Mouse (Mus musculus) thymus, postnatal 25 days (tissue): ENCODE results near the gene Paf1.

ENCODE experiments used
- DNase-seq: peaks from one replicate; pipeline ENCODE4 v3.0.0; 2022

The Paf1 gene

DNA sequence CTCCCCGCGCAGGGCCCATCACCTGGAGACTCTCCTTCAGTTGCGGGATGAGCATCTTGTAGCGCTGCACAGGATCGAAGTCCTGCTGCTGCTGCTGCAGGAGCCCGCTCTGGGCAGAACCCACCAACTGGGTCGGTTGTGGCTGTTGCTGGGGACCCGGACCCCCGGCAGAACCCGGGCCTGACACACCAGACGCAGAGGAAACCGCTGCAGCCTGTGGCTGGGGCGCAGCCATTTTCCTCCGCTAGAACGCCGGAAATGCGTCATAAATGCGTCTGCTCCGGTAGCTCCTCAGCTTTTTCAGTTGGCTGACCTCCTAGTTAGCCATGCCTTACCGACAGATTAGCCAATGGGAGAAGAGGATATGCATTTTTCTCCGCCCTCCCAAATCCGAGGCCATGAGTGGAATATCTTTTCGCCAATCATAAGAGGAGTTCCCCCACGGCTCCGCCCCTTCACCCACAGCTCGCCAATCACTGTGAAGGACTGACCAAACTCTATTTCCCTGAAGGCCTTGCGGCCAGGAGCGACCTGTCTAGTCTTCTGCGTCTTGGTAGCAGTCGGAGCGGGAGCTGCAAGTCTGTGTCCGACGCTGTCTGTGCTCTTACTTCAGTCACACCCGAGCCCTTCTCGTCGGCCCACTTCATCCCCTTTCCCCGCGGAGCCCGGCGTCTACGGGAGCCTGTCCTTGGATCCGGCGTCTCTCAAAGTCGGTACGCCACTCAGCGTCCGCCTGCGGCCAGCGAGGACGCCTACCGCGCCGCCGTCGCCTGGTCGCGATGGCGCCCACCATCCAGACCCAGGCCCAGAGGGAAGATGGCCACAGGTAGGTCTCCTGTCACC, at the start of gene Paf1, which contains the start of gene Med29:
TSS of gene Paf1 (plus strand) at position 523 of the 843 bp plus-strand sequence.
TSS of gene Med29 (minus strand) at position 280 of the 843 bp plus-strand sequence.
- DNase-seq, result peak; percentile 93

DNA sequence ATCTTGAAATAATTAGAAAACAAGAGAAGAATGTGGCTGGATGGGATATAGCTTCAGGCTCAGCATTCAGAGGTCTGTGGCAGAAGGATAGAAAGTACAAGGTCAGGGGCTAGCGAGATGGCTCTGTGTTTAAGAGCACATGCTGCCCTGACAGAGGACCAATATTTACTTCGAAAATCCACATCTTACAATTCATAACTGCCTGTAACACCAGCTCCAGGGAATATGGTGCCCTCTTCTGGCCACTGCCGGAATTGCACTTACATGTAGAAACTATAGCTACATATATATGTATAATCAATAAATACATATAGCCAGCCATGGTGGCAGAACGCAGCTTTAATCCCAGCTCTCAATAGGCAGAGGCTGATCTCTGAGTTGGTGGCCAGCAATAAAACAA, 48.1 kb upstream of the Paf1 start:
- DNase-seq, result peak; percentile 66

DNA sequence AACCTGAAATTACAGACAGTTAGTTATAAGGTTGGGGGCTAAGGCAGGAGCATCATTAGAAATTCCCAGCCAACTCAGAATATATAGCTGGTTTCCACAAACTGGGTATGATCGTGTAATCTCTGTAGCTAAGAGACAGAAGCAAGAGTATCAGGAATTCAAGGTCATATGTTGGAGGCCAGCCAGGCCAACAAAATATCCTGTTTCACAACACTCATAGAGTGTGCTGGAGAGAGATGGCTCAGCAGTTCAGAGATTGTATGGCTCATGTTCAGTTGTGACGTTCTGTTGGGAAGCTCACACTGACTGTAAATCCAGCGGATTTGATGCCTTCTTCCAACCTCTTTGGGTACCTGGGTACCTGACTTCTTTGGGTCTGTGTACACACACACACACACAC, 45.0 kb upstream of the Paf1 start:
- DNase-seq, result no peak

DNA sequence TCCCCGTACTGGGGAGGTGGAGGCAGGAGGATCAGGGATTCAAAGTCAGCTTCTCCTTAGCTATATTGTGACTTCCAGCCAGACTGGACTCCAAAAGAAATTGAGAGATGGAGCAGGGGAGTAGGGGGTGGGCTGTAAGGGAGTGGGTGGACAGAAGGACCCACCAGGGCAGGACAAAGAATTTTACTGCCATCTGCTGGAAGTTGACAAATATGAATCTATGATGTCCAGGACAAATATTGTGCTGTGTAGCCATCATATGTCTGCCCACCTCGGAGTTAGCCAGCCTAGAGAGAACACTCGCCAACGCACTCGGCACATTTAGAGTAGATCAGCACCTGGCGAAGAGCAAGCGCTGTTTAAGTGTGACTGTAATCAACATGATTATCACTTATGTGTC, 44.1 kb upstream of the Paf1 start:
- DNase-seq, result no peak

DNA sequence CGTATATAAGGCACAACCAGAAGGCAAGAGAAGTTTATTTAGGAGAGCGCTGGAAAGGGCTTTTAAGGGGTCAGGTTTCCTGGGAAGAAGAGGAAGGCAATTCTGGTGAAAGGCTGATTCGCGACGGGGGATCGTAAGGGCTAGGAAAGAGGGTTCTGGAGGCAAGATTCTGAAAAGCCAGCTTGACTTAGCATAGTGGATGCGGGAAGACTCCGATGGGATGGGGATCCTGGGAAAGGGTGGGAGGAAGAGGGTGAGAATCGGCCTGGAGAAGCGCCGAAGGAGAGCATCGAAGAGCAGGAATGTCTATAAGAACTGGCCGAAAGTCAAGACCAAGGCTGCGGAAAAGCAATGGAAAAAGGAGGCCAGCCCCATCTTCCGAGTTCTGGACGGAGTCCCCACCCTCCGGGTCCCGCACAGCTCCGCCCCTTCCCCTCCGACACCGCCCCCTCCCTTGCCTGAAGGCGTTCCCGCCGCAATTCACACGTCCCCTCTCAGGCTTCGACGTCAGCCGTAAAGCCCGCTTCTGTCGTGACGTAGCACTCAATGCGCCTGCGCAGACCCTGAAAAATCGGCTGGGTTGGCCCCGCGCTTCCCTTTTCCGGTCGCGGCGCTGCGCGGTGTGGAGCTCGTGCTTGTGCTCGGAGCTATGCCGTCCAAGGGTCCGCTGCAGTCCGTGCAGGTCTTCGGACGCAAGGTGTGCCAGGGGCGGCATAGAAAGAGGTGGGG, 42.4 kb upstream of the Paf1 start, which contains the start of gene Rps16:
TSS of gene Rps16 (plus strand) at position 498 of the 729 bp plus-strand sequence.
- peak; percentile 99 for DNase-seq

DNA sequence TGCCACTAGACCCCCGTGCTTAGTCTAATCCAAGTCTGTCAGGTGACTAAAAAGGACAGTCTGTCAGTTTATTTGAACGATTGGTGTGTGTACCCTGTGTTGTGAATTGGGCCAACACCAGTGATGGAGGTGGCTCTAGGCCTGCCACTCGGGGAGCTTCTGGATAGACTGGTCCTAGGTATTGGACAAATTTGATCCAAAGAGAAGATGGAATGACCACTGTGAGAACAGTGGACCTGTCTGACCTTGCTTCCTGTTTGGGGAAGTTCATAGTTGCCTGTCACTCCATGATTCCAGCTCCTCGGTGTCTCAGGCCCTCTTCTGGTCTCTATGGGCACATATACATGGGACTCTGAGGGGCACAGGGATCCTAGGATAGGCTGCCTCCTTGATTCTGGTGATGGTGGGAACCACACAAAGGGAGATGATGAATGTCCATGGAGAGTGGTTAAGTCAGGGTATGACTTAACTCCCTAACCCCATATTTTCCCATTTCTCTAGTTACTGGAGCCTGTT, 41.0 kb upstream of the Paf1 start:
- DNase-seq, result no peak

DNA sequence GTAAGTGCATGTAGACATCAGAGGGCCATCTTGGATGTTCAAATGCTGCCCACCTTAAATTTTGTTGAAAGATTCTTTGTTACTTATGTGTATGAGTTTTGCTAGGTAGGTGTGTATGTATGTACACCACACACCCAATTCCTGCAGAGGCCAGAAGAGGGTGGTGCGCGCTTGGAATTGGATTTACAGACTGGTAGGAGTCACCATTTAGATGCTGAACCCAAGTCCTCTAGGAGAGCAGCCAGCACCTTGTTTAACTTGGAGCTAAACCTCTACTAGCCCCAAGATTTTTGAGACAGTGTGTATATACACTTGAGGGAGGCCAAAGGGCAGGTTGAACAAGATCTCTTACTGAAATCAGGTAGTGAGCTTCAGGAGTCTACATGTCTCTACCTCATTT, 39.5 kb upstream of the Paf1 start:
- DNase-seq, result peak; percentile 33

DNA sequence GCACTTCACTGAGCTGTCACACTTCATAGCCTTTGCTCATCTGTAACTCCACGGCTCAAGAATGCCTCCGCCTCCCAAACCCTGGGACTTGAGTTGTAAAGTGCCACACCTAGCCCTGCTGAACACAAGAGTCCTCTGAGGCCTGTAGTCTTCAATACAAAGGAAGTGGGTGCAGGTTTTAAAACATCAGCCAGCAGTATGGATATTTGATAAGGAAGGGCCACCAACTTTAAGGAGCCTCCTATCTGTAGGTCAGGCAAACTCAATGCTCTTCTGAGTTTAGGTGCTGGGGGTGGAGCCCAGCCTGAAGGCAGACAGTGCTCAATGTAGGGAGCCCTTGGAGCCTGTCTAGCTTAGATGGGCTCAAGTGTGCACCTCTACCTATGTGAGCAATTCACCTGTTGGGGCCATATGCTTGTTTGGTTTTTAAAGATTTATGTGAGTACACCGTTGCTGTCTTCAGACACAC, 38.6 kb upstream of the Paf1 start:
- DNase-seq, result no peak

DNA sequence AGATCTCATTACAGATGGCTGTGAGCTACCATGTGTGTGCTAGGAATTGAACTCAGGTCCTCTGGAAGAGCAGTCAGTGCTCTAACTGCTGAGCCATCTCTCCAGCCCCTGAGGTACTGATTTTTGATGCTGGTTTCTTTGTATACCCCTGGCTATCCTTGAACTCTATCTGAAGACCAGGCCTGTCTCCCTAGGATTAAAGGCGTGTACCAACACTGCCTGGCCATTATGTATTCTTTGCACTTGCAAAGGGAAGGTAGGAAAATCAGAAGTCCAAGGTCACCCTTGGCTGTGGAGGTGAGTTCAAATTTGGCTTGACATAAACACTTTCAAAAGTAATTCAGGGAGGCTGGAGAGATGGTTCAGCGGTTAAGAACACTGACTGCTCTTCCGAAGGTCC, 38.2 kb upstream of the Paf1 start:
- no peak for DNase-seq

DNA sequence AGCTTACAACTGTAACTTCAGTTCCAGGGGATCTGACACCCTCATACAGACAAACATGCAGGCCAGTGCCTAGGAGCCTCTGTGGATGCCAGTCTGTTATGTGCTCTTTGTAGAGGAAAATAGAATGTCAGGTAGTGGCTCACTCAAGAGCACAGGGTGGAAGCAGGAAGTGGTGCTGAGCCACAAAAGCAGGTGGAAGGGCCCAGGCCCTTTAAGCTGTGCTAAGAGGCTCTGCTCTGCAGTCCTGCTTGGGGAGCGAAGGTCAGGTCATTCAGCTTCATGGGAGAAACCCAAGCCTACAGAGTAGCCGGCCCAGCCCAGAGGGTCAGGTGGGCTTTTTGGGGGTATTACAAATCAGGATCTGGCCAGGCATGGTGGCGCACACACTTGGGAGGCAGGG, 37.5 kb upstream of the Paf1 start:
- peak; percentile 68 for DNase-seq

DNA sequence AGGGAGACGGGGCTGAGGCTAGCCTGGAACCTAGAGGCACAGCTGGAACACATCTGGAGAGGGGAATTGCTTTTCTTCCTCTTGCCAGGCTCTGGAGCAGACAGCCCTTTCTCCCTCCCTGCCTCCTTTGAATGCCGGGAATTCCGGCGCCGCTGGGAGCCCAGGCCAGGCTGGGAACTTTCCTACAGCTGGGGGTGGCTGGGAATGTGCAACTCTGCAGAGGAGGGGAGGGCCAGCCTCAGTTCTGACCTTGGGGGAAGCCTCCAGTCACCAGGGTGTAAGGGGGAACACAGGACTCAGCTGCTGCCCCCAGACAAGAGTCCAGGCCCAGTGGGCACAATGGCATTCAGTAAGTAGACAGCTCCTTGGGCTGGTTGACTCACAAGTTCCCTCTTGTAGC, 35.8 kb upstream of the Paf1 start:
- DNase-seq, result no peak

DNA sequence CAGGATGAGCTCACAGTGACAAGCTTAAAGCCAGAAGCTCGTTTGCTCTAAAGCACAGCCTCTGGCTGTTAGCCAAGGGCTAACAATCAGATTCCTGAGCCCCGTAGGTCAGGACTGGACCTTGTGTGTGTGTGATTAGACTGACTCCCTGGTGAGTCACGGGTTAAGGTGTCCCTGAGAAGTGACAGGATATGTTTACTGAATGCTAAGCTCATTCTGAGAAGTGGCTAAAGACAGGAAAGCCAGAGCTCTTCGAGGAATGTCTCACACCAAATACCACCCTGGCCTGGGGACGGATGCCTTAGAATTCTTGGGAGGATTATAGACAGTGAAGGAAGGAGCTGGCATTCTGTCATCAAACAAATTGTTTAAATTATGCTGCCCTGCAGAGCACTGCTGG, 34.8 kb upstream of the Paf1 start:
- DNase-seq, result no peak

DNA sequence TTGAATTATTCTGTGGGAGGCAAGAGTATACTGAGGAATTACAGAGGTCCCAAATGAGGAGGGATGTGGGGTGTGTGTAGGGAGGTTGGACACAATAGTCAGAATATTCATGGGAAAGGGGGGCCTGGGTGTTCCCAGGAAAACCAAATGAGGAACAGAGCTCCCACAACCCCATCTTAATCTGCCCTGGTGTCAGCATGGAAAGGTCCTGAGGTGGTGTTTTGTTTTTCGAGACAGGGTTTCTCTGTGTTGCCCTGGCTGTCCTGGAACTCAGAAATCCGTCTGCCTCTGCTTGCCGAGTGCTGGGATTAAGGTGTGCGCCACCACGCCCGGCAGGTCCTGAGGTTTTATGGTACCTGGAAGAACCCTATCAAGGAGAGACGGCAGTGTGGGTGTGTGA, 34.3 kb upstream of the Paf1 start:
- DNase-seq, result no peak

DNA sequence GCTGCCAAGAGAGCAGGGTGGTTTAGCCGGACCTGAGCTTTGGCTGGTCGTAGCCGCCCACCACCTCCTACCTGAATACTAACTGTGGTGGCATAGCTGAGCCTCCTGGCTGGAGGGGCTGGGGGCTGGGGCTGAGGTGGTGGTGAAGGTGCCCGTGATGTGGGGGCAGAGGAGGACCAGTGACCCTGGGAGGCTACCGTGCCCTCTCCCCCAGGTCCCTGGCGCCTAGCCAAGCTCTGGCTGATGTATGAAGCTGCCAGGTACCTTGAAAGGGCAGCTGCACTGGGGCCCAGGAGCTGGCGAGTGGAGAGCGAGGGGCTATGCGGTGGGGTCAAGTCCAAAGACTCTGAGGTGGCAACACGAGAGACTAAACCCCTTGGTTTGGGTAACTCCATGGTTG, 32.9 kb upstream of the Paf1 start:
- no peak for DNase-seq

DNA sequence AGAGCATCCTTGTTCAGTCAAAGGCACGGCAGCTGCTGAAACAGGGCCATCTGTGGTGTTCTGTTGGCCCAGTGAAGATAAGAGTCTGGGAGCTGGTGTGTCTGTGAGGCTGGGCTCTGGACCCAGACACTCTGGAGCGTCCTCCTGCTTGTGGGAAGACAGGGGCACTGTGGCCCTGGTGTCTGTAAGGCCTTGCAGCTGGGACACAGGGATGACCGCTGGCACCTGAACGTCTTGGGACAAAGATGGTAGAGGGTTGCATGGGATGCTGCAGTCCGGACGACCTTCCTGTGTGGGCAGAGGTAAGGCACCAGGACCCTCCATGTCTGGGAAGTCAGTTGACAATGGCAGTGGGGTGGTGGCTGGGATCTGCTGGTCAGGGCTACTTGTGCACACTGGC, 32.5 kb upstream of the Paf1 start:
- no peak for DNase-seq

DNA sequence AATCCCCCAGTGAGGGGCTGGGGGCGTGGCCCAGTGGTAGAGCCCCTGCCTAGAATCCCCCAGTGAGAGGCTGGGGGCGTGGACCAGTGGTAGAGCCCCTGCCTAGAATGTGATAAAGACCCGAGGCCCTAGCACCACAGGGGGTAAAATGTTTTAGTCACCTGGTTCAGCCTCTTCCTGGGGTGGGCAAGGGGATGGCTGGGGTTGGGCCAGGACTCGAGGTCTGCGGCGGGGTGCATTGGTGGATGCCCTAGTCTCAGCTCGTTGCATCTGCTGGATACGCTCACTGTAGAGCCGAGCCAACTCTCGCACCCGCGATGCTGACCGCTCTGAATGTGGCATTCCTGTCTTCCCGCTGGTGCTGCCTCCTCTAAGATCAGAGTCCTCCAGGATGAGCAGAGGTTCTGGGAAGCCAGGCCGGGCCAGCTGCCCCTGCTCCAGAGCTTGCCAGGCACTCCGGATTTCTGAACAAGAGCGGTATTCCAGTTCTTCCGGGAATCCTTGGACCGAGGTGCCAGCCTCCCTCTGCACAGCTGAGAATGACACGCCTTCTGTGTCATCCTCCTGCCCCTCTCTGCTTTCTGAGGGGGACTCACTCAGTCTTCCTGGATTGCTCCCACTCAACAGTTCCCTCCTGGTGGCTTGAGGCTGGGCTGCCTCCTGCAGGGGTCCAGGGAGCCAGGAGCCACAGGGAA, 31.0 kb upstream of the Paf1 start:
- no peak for DNase-seq

DNA sequence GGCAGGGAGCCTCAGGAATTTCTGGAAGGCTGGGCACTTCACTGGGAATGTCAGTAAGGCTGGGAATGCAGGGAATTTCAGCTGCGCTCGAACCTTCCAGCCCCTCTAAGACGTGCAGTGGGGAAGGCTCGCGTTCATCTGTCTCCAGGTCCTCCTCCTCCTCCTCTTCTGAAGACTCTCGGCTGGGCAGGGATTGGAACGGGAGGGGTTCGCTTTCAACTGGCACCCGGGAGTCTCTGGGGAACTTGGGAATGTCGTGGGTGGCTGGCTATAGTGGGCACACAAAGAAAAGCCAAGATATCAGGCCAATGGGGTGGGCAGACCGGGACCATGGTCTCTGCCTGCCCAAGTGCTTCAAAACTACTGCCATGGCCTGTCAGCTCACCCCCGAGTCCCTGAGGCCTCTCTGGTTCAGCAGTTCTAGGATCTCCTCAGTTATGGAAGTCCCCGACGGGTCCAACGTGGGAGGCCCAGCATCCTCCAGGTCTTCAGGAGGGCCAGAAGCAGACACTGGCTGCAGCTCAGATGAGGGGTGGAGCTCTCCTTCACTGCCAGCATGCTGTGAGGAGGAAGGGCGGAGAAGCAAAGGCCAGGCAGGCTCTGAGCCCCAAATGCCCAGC, 30.2 kb upstream of the Paf1 start:
- DNase-seq, result no peak

DNA sequence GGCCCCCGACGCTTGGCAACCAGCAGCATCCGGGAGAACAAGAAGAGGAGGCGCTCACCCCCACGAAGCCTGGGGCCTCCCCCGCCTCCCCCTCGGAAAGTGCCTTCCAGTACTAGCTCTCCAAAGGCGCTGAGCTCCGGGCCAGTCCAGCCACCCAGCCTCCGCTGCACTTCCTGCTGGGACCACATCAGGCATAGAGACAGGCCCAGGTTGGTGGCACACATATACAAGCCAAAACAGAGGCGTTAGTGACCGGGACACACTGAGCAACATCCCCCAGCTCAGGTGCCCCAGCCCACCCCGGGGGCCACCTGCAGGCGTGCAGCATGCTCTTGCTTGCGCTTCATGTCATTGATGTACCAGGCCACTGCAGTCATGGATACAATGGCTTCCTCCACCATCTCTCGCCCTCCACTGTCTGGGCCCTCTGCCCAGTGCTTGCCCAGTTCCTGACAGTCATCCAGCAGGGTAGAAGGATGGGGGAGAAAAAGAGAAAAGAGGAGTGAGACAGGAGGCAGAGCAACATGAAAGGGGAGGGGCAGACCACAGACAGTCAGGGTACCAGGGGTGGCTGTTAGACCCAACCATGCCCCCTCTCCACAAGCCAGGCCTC, 25.0 kb upstream of the Paf1 start:
- no peak for DNase-seq

DNA sequence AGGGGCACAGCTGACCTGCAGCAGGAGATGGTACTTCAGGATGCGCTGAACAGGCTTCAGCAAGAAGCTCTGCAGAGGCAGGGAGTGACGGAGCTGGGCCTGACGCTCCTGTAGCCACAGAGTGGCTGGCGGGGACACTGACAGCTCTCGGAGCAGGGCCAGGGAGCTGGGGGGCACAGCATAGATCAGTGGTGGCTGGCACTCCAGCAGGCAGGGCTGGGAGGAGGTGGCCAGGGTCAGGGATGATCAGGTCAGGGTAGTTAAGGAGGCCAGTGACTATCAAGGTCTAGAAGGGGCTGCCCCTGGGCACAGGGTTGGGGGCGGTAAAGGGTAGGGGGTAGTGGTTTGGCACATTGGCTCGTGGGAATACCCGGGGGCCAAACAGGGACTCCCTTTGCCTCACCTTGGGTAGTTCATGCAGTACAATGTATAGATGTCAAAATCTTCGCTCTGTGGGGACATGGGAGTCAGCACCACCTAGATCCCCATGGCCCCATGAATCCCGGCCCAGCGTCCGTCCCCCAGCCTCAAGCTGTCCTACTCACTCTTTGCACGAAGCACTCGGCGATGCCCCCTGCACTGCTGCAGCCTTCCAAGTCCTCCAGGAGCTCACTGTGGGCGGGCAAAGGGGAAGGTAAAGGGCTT, 24.4 kb upstream of the Paf1 start:
- no peak for DNase-seq

DNA sequence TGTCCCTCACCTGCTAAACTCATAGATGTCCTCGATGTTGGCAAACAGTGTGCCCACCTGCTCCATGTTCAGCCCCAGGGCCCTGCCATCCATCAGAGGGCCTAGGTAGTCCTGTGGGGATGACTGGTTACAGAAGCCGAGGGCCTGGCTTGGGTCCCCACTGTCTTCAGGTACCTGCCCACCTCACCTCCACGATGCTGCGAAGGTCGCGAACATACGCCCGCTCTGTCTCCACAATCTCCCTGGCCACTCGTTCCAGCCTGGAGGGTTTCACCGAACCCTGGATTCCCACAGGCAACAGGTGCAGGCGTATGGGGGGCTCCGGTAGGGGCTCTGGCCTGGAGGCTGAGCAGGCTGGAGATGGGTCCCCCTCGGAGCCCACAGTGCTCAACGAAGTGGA, 22.7 kb upstream of the Paf1 start:
- DNase-seq, result no peak

DNA sequence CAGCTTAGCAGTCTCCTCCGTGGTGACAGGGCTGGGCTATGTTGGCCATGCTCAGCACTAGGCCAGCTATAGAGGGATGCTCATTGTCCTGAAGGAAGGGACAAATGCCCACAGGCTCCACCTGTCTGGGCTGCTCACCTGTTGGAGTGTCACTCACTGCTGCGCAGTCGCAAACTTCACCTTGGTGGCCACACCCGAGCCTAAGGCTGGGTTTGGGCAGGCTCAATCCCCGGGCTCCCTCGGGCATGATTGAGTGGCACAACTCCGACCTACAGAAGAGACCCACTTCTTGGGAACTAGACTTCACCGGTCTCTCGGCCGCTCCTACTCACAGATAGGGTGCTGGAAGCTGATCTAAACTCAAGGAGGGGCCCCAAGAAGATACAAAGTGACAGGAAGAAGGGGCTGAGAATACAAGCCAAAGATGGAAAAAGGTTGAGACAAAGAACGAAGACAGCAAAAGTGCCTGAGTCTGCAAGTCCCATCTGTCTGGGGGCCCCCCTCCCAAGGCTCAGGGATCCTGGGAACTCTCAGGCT, 21.7 kb upstream of the Paf1 start:
- no peak for DNase-seq
